Comparison of ENCODE assay signal across 16 mouse cellular contexts in the genomic region with DNA sequence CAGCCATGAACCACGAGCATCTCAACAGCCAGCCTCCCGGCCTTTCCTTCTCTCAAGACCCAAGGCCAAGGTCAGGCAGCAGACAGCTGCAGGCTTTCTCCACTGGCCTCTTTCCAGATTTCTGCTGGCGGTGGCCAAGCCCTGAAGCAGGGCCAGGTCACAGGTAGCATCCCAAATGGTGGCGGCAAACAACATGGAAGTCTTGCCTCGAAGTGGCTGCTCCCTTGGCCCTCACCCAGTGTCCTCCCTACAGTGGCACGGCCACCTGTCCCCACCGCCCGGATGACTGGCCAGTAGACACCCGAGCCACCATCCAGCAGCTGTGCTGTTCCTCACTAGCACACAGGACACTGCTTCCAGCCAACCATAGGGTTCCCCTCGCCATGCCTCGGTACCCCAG. TPM values are rescaled to one million over a fixed set of nuclear protein-coding genes. Genes with fewer than 3 reads are reported as not detected.
DNase-seq lines count a peak whose midpoint lies in the region; ATAC-seq and TF ChIP-seq lines count a peak whose summit lies in the region.
"Had no signal": no experiment of that assay in that cellular context is flagged by ENCODE, and none has a peak within 500 bp of the region (broad histone marks: within the 10 kb centered on the region; RNA-seq: fewer than 3 reads in every experiment).

No protein-coding gene starts in this region.

- H3K9ac ChIP-seq in limb, embryonic 15.5 days = no peak overlapping the region
- H3K9ac ChIP-seq: forebrain, embryonic 15.5 days; liver, embryonic 13.5 days; midbrain, embryonic 12.5 days had no signal

- no peak for TF ChIP-seq POLR2A in cerebellum, adult 2 months (IDR thresholded peaks at IDR 0.05; ENCODE audit: borderline replicate concordance, insufficient read depth, low read length)

- H3K36me3 ChIP-seq in limb, embryonic 15.5 days = peaks cover 32% of the 10 kb centered on the region
- H3K36me3 ChIP-seq in limb, embryonic 10.5 days = peaks cover 5% of the 10 kb centered on the region; the same call in 1 of the 2 replicates
- H3K36me3 ChIP-seq: forebrain, embryonic 15.5 days; liver, embryonic 13.5 days had no signal

- peaks cover 44% of the 10 kb centered on the region for H3K4me1 ChIP-seq in cerebellum, adult 2 months (ENCODE audit: control insufficient read depth, insufficient read depth, low read length)
- 0 out of 2 replicates have a peak, but pooled peaks cover 1% of the 10 kb centered on the region for H3K4me1 ChIP-seq in limb, embryonic 15.5 days
- peaks cover 83% of the 10 kb centered on the region for H3K4me1 ChIP-seq in limb, embryonic 10.5 days

- H3K4me3 ChIP-seq in cerebellum, adult 2 months (replicated peaks; ENCODE audit: insufficient read depth, low read depth, low read length) = no peak overlapping the region
- no peak overlapping the region for H3K4me3 ChIP-seq in limb, embryonic 15.5 days
- no peak overlapping the region for H3K4me3 ChIP-seq in limb, embryonic 10.5 days
- no peak overlapping the region for H3K4me3 ChIP-seq in layer of hippocampus, adult 2 months
- H3K4me3 ChIP-seq: forebrain, embryonic 15.5 days; liver, embryonic 13.5 days; midbrain, embryonic 12.5 days had no signal

- WGBS in cerebellum, adult 2 months = 14% methylated on average over 11 of the region's 11 CpGs
- WGBS in limb, embryonic 15.5 days = 79% methylated on average over 11 of the region's 11 CpGs
- 86% methylated on average over 11 of the region's 11 CpGs for WGBS in limb, embryonic 10.5 days

- H3K27ac ChIP-seq in cerebellum, adult 2 months (ENCODE audit: insufficient read depth, low read length) = no peak overlapping the region
- H3K27ac ChIP-seq in limb, embryonic 15.5 days = no peak overlapping the region
- H3K27ac ChIP-seq in limb, embryonic 10.5 days = no peak overlapping the region; the same call in 1 of the 2 replicates
- H3K27ac ChIP-seq in layer of hippocampus, adult 2 months = no peak overlapping the region
- H3K27ac ChIP-seq: forebrain, embryonic 15.5 days; liver, embryonic 13.5 days; midbrain, embryonic 12.5 days had no signal

- peak; percentile 64 to 70 for DNase-seq in cerebellum, adult 2 months
- no peak for DNase-seq in cerebellum, adult 9-10 months
- no peak for DNase-seq in limb, embryonic 10.5 days (ENCODE audit: low spot score)
- peak; percentile 44 to 61 for DNase-seq in adrenal gland, postnatal 36 days
- peak; percentile 83 for DNase-seq in gastrocnemius, postnatal 25 days
- DNase-seq in lung, adult 18-20 months = no peak
- no peak for DNase-seq in layer of hippocampus, adult 2 months (ENCODE audit: low spot score in 2 of 2)
- DNase-seq: B cell, adult 2 months; heart, adult 11 months; kidney, adult 9 months; liver, embryonic 13.5 days; right cerebral cortex, postnatal 25 days; thymus, adult 2 months had no signal

- no peak for TF ChIP-seq CTCF in cerebellum, adult 2 months (IDR thresholded peaks at IDR 0.05; ENCODE audit: borderline replicate concordance, insufficient read depth, low read depth, low read length)
- no peak for TF ChIP-seq CTCF in layer of hippocampus, adult 2 months (conservative IDR thresholded peaks at IDR 0.05)

- no peak overlapping the region for H3K4me2 ChIP-seq in limb, embryonic 15.5 days
- H3K4me2 ChIP-seq: forebrain, embryonic 15.5 days; liver, embryonic 13.5 days; midbrain, embryonic 12.5 days had no signal

- no peaks in the 10 kb centered on the region for H3K9me3 ChIP-seq in limb, embryonic 15.5 days
- no peaks in the 10 kb centered on the region for H3K9me3 ChIP-seq in limb, embryonic 10.5 days (replicated peaks)
- H3K9me3 ChIP-seq: forebrain, embryonic 15.5 days; liver, embryonic 13.5 days; midbrain, embryonic 12.5 days had no signal

- no peaks in the 10 kb centered on the region for H3K27me3 ChIP-seq in cerebellum, adult 2 months (ENCODE audit: control insufficient read depth, insufficient read depth, low read length)
- H3K27me3 ChIP-seq in limb, embryonic 15.5 days = peaks cover 15% of the 10 kb centered on the region
- peaks cover 75% of the 10 kb centered on the region for H3K27me3 ChIP-seq in limb, embryonic 10.5 days (ENCODE audit: low read depth, poor library complexity, severe bottlenecking)
- H3K27me3 ChIP-seq: forebrain, embryonic 15.5 days had no signal

- ATAC-seq in limb, embryonic 15.5 days (ENCODE audit: insufficient number of reproducible peaks, low FRiP score, low TSS enrichment, low read depth) = 0 out of 2 replicates have a peak, but pooled peaks have one; percentile 21
- ATAC-seq: forebrain, embryonic 15.5 days had no signal

RNA-seq across cellular contexts. Expression of a gene that starts 25.6 kb away (rescaled TPM):
- 249 and 283 TPM in 2 replicates for polyA plus RNA-seq in cerebellum, adult 2 months (2012; rRNA removed)
- polyA plus RNA-seq in limb, embryonic 15.5 days (2015; fragmentation: Nextera tagmentation; extraction: Ambion mirVana) = 0.05 TPM in 1 of 2 replicates, not detected in the other
- polyA plus RNA-seq in limb, embryonic 10.5 days (2016; fragmentation: Nextera tagmentation; extraction: Ambion mirVana) = 0.11 and 0.34 TPM in 2 replicates
- 1 to 10 TPM; 1.7 to 4.6 TPM for total RNA-seq in adrenal gland, postnatal 36 days (2021)
- total RNA-seq in gastrocnemius, postnatal 25 days (2021) = under 1 TPM in 1 of 2 experiments, not detected in 1; 0.05 TPM
- total RNA-seq in layer of hippocampus, adult 2 months (2021) = 10 to 100 TPM; 47.4 to 47.5 TPM

RNA-seq across cellular contexts. Expression of a gene that starts 35.4 kb away (rescaled TPM):
- polyA plus RNA-seq in cerebellum, adult 2 months (2012; rRNA removed) = 53.5 and 56.8 TPM in 2 replicates
- polyA plus RNA-seq in limb, embryonic 15.5 days (2015; fragmentation: Nextera tagmentation; extraction: Ambion mirVana) = 15.2 and 16.6 TPM in 2 replicates
- polyA plus RNA-seq in limb, embryonic 10.5 days (2016; fragmentation: Nextera tagmentation; extraction: Ambion mirVana) = 18.2 and 19.3 TPM in 2 replicates
- total RNA-seq in adrenal gland, postnatal 36 days (2021) = 1,000 to 10,000 TPM; 1,168 to 1,492 TPM
- 1 to 10 TPM; 3.6 to 3.8 TPM for total RNA-seq in gastrocnemius, postnatal 25 days (2021)
- total RNA-seq in layer of hippocampus, adult 2 months (2021) = 10 to 100 TPM; 22.4 to 22.5 TPM

RNA-seq across cellular contexts. Expression of a gene that starts 53.7 kb away (rescaled TPM):
- polyA plus RNA-seq in cerebellum, adult 2 months (2012; rRNA removed) = 30.8 and 37.5 TPM in 2 replicates
- 23.6 and 27.3 TPM in 2 replicates for polyA plus RNA-seq in limb, embryonic 15.5 days (2015; fragmentation: Nextera tagmentation; extraction: Ambion mirVana)
- 15.6 and 22.7 TPM in 2 replicates for polyA plus RNA-seq in limb, embryonic 10.5 days (2016; fragmentation: Nextera tagmentation; extraction: Ambion mirVana)
- 10 to 100 TPM; 26.7 to 29.4 TPM for total RNA-seq in adrenal gland, postnatal 36 days (2021)
- 10 to 100 TPM; 10.7 to 13.2 TPM for total RNA-seq in gastrocnemius, postnatal 25 days (2021)
- total RNA-seq in layer of hippocampus, adult 2 months (2021) = 10 to 100 TPM; 20.5 to 20.6 TPM

RNA-seq across cellular contexts. Expression of a gene that starts 54.1 kb away (rescaled TPM):
- 12.5 and 13.3 TPM in 2 replicates for polyA plus RNA-seq in cerebellum, adult 2 months (2012; rRNA removed)
- 15.8 and 15.9 TPM in 2 replicates for polyA plus RNA-seq in limb, embryonic 15.5 days (2015; fragmentation: Nextera tagmentation; extraction: Ambion mirVana)
- 9.1 and 9.8 TPM in 2 replicates for polyA plus RNA-seq in limb, embryonic 10.5 days (2016; fragmentation: Nextera tagmentation; extraction: Ambion mirVana)
- 10 to 100 TPM; 19.9 to 23.2 TPM for total RNA-seq in adrenal gland, postnatal 36 days (2021)
- total RNA-seq in gastrocnemius, postnatal 25 days (2021) = 1 to 10 TPM; 4.1 to 5.8 TPM
- total RNA-seq in layer of hippocampus, adult 2 months (2021) = 10 to 100 TPM; 18.1 to 20.1 TPM

RNA-seq across cellular contexts. Expression of a gene that starts 56.1 kb away (rescaled TPM):
- 57.3 and 63.7 TPM in 2 replicates for polyA plus RNA-seq in cerebellum, adult 2 months (2012; rRNA removed)
- polyA plus RNA-seq in limb, embryonic 15.5 days (2015; fragmentation: Nextera tagmentation; extraction: Ambion mirVana) = 0.16 and 0.24 TPM in 2 replicates
- polyA plus RNA-seq in limb, embryonic 10.5 days (2016; fragmentation: Nextera tagmentation; extraction: Ambion mirVana) = 0.06 and 0.13 TPM in 2 replicates
- total RNA-seq in adrenal gland, postnatal 36 days (2021) = 10 to 100 TPM; 47.5 to 75.9 TPM
- 1 to 10 TPM; 2.9 to 3.6 TPM for total RNA-seq in gastrocnemius, postnatal 25 days (2021)
- total RNA-seq in layer of hippocampus, adult 2 months (2021) = 10 to 100 TPM; 13.2 to 15.1 TPM

Comparison
In these comparisons a context has a peak if more than half of its experiments do, and no peak if none do; other contexts are left out.
1. DNase-seq: peak in cerebellum, adult 2 months (2 of 2), adrenal gland, postnatal 36 days (2 of 2) and gastrocnemius, postnatal 25 days (single experiment); none in cerebellum, adult 9-10 months (single experiment), limb, embryonic 10.5 days (single experiment), lung, adult 18-20 months (0 of 2) and layer of hippocampus, adult 2 months (0 of 2).
2. RNA of a gene that starts 25.6 kb away (total RNA-seq): 47.4 to 47.5 TPM in layer of hippocampus, adult 2 months; 1.7 to 4.6 TPM in adrenal gland, postnatal 36 days and 0.05 TPM in gastrocnemius, postnatal 25 days; every median in the first group is over 4 times any median in the second.
3. RNA of a gene that starts 35.4 kb away (total RNA-seq): 1,168 to 1,492 TPM in adrenal gland, postnatal 36 days; 22.4 to 22.5 TPM in layer of hippocampus, adult 2 months and 3.6 to 3.8 TPM in gastrocnemius, postnatal 25 days; every median in the first group is over 10 times any median in the second.